Mouse (Mus musculus) retina, postnatal 1 day (tissue): Measurements from ENCODE around the gene Treml2.
"Not testable (repeated sequence)": the region's sequence is repeated elsewhere in the genome, so short reads cannot be mapped to it uniquely, and the experiment has no call there.

ENCODE experiments used
- DNase-seq: peaks from one replicate; pipeline ENCODE4 v3.0.0-alpha.2; 2012

Gene Treml2

GRCm38 (mm10) chr17:48293500-48294194 is 5.7 kb upstream of the Treml2 start:
- DNase-seq = no peak

GRCm38 (mm10) chr17:48299756-48300155 is 458 bp downstream of the Treml2 start:
- DNase-seq = no peak

GRCm38 (mm10) chr17:48300199-48300598 is 901 bp downstream of the Treml2 start:
- DNase-seq = no peak

- no peak for DNase-seq
Observed at GRCm38 (mm10) chr17:48300861-48301260, 1.6 kb downstream of the Treml2 start.

- DNase-seq = no peak
Observed at GRCm38 (mm10) chr17:48301792-48302191, 2.5 kb downstream of the Treml2 start.

- no peak for DNase-seq
Observed at GRCm38 (mm10) chr17:48312124-48312523, 12.8 kb downstream of the Treml2 start.

GRCm38 (mm10) chr17:48315905-48316579 is 16.7 kb downstream of the Treml2 start, which contains the start of gene B430306N03Rik:
B430306N03Rik (plus strand) TSS chr17:48316141.
- not testable (repeated sequence) for DNase-seq

GRCm38 (mm10) chr17:48318686-48319085 is 19.4 kb downstream of the Treml2 start:
- DNase-seq = no peak

- DNase-seq = no peak
Observed at GRCm38 (mm10) chr17:48321279-48321678, 22.0 kb downstream of the Treml2 start.

- DNase-seq = peak; percentile 13
Observed at GRCm38 (mm10) chr17:48323236-48323635, 23.9 kb downstream of the Treml2 start.

GRCm38 (mm10) chr17:48324258-48324657 is 25.0 kb downstream of the Treml2 start:
- DNase-seq = no peak

GRCm38 (mm10) chr17:48325093-48325492 is 25.8 kb downstream of the Treml2 start:
- no peak for DNase-seq

- no peak for DNase-seq
Observed at GRCm38 (mm10) chr17:48325638-48326037, 26.3 kb downstream of the Treml2 start.

- no peak for DNase-seq
Observed at GRCm38 (mm10) chr17:48326656-48327055, 27.4 kb downstream of the Treml2 start.

- DNase-seq = no peak
Observed at GRCm38 (mm10) chr17:48332524-48332923, 33.2 kb downstream of the Treml2 start.

GRCm38 (mm10) chr17:48334186-48334585 is 34.9 kb downstream of the Treml2 start:
- DNase-seq = peak; percentile 31

GRCm38 (mm10) chr17:48336857-48337256 is 37.6 kb downstream of the Treml2 start:
- DNase-seq = peak; percentile 78

- DNase-seq = peak; percentile 35
Observed at GRCm38 (mm10) chr17:48340267-48340666, 41.0 kb downstream of the Treml2 start.

GRCm38 (mm10) chr17:48341947-48342346 is 42.6 kb downstream of the Treml2 start:
- no peak for DNase-seq

GRCm38 (mm10) chr17:48343065-48343464 is 43.8 kb downstream of the Treml2 start:
- no peak for DNase-seq

GRCm38 (mm10) chr17:48345824-48346223 is 46.5 kb downstream of the Treml2 start:
- no peak for DNase-seq

- DNase-seq = no peak
Observed at GRCm38 (mm10) chr17:48346231-48346630, 46.9 kb downstream of the Treml2 start, which contains the start of gene Trem2. Trem2 (plus strand) TSS chr17:48346401.

GRCm38 (mm10) chr17:48346834-48347233 is 47.5 kb downstream of the Treml2 start:
- DNase-seq = no peak

GRCm38 (mm10) chr17:48347287-48347686 is 48.0 kb downstream of the Treml2 start:
- no peak for DNase-seq
